Mouse (Mus musculus) myocyte (in vitro differentiated cells): ENCODE results near the gene Srgap2. TPM values are rescaled to one million over a fixed set of nuclear protein-coding genes. Genes with fewer than 3 reads are reported as not detected.
A peak's percentile ranks its signal among the peaks of the same experiment; 100 is the strongest.

Source experiments
- H3K27me3 ChIP-seq: one replicate; pipeline ENCODE4 v1.6.1; 2011; ENCODE audit not compliant: control insufficient read depth, insufficient read depth, insufficient read length
- H3K36me3 ChIP-seq: one replicate; pipeline ENCODE4 v1.6.1; 2011; ENCODE audit not compliant: control insufficient read depth, insufficient read depth
- H3K4me2 ChIP-seq: one replicate; pipeline ENCODE4 v1.6.1; 2011; ENCODE audit warnings: low read depth, control low read depth
- H3K4me3 ChIP-seq: one replicate; pipeline ENCODE4 v1.5.1; 2011; ENCODE audit warnings: mild to moderate bottlenecking, control low read depth, moderate library complexity
- H3K79me2 ChIP-seq: one replicate; pipeline ENCODE4 v1.6.1; 2011; ENCODE audit not compliant: control insufficient read depth, insufficient read depth
- H3ac ChIP-seq: one replicate; pipeline ENCODE4 v1.6.1; 2011; ENCODE audit not compliant: control insufficient read depth, insufficient read length
- CEBPB ChIP-seq: IDR thresholded peaks from 2 replicates; pipeline ENCODE4 v1.6.1; 2011; ENCODE audit warnings: mild to moderate bottlenecking, moderate library complexity; ENCODE audit not compliant: poor library complexity, insufficient read depth, severe bottlenecking
- E2F4 ChIP-seq: IDR thresholded peaks from one replicate; pipeline ENCODE4 v1.6.1; 2011; ENCODE audit warnings: mild to moderate bottlenecking, control low read depth, moderate library complexity; ENCODE audit not compliant: insufficient read depth
- MAX ChIP-seq: IDR thresholded peaks from one replicate; pipeline ENCODE4 v1.6.1; 2011; ENCODE audit warnings: low read depth, mild to moderate bottlenecking, control low read depth
- MYOD1 ChIP-seq, 3 experiments: IDR thresholded peaks; one replicate each; pipeline ENCODE4 v1.6.1; 2011; ENCODE audit warnings: control low read depth in 2 of 3, low read depth in 2 of 3, mild to moderate bottlenecking in 2 of 3, moderate library complexity in 1 of 3; ENCODE audit not compliant: insufficient read length in 2 of 3, control insufficient read depth in 1 of 3
- MYOG ChIP-seq, 3 experiments: IDR thresholded peaks; one replicate each; pipeline ENCODE4 v1.6.1; 2011; ENCODE audit warnings: control low read depth in 2 of 3, low read depth in 2 of 3, mild to moderate bottlenecking in 2 of 3; ENCODE audit not compliant: insufficient read length in 2 of 3, control insufficient read depth in 1 of 3, insufficient read depth in 1 of 3
- POLR2A ChIP-seq: IDR thresholded peaks from one replicate; pipeline ENCODE4 v1.6.1; 2011; ENCODE audit warnings: low read depth, mild to moderate bottlenecking, control low read depth, moderate library complexity; ENCODE audit not compliant: insufficient read length
- POLR2AphosphoS2 ChIP-seq: IDR thresholded peaks from one replicate; pipeline ENCODE4 v1.6.1; 2011; ENCODE audit warnings: low read depth, control low read depth; ENCODE audit not compliant: insufficient read length
- REST ChIP-seq: IDR thresholded peaks from one replicate; pipeline ENCODE4 v1.6.1; 2011; ENCODE audit warnings: mild to moderate bottlenecking, control low read depth, moderate library complexity; ENCODE audit not compliant: insufficient read depth, insufficient read length
- SRF ChIP-seq: IDR thresholded peaks from one replicate; pipeline ENCODE4 v1.6.1; 2011; ENCODE audit warnings: low read depth; ENCODE audit not compliant: control insufficient read depth, insufficient read length
- TCF12 ChIP-seq: IDR thresholded peaks from one replicate; pipeline ENCODE4 v1.6.1; 2011; ENCODE audit warnings: mild to moderate bottlenecking, control low read depth; ENCODE audit not compliant: poor library complexity, insufficient read depth, severe bottlenecking
- TCF3 ChIP-seq: IDR thresholded peaks from one replicate; pipeline ENCODE4 v1.6.1; 2011; ENCODE audit warnings: low read depth, control low read depth; ENCODE audit not compliant: insufficient read length
- USF1 ChIP-seq: IDR thresholded peaks from one replicate; pipeline ENCODE4 v1.6.1; 2011; ENCODE audit warnings: low read depth, mild to moderate bottlenecking, control low read depth, moderate library complexity
- polyA plus RNA-seq: library from polyadenylated mRNA; unstranded; fragments of >200 nt; fragmentation: generic; extraction: Trizol; gene quantifications from one replicate; pipeline ENCODE4 v1.2.1, GENCODE M21; 2012; ENCODE audit warnings: missing spikeins

Gene Srgap2
- polyA plus RNA-seq, 1 experiment = 19.1 TPM

GRCm38 (mm10) chr1:131560500-131560899 lies 33.3 kb upstream of the Srgap2 start:
- H3K79me2 ChIP-seq = no peaks in the 10 kb centered on the region
- H3K36me3 ChIP-seq = no peaks in the 10 kb centered on the region
- H3K27me3 ChIP-seq = no peaks in the 10 kb centered on the region
- no peak overlapping the region for H3ac ChIP-seq
- H3K4me2 ChIP-seq = no peak overlapping the region
- TF ChIP-seq MAX = no peak
- TF ChIP-seq TCF3 = no peak
- no peak for TF ChIP-seq MYOD1 (IDR thresholded peaks at IDR 0.05; ENCODE audit: control insufficient read depth in 1 of 3, insufficient read length in 2 of 3, low read depth in 2 of 3)
- no peak for TF ChIP-seq SRF
- no peak for TF ChIP-seq REST
- no peak for TF ChIP-seq POLR2A
- TF ChIP-seq E2F4 = no peak
- TF ChIP-seq MYOG (IDR thresholded peaks at IDR 0.05; ENCODE audit: control insufficient read depth in 1 of 3, insufficient read depth in 1 of 3, insufficient read length in 2 of 3, low read depth in 2 of 3) = no peak
- no peak for TF ChIP-seq TCF12
- no peak for TF ChIP-seq CEBPB
- no peak for TF ChIP-seq POLR2AphosphoS2
- TF ChIP-seq USF1 = no peak
- H3K4me3 ChIP-seq = no peak overlapping the region

GRCm38 (mm10) chr1:131555042-131555812 lies 28.1 kb upstream of the Srgap2 start:
- no peaks in the 10 kb centered on the region for H3K27me3 ChIP-seq
- no peaks in the 10 kb centered on the region for H3K79me2 ChIP-seq
- H3K4me3 ChIP-seq = no peak overlapping the region
- no peak overlapping the region for H3ac ChIP-seq
- no peaks in the 10 kb centered on the region for H3K36me3 ChIP-seq
- H3K4me2 ChIP-seq = peak overlapping the region; percentile 67
- TF ChIP-seq SRF (no peak), POLR2AphosphoS2 (no peak), REST (no peak), MYOD1 (IDR thresholded peaks at IDR 0.05; ENCODE audit: control insufficient read depth in 1 of 3, insufficient read length in 2 of 3, low read depth in 2 of 3) (no peak), POLR2A (no peak), CEBPB (no peak), TCF3 (no peak), TCF12 (no peak), MAX (no peak), USF1 (no peak), E2F4 (no peak), MYOG (IDR thresholded peaks at IDR 0.05; ENCODE audit: control insufficient read depth in 1 of 3, insufficient read depth in 1 of 3, insufficient read length in 2 of 3, low read depth in 2 of 3) (no peak)

- Histone ChIP-seq H3K27me3 (no peaks in the 10 kb centered on the region), H3ac (no peak overlapping the region), H3K4me2 (no peak overlapping the region), H3K4me3 (no peak overlapping the region), H3K36me3 (no peaks in the 10 kb centered on the region), H3K79me2 (no peaks in the 10 kb centered on the region)
- TF ChIP-seq USF1 (no peak), MAX (no peak), POLR2AphosphoS2 (no peak), MYOD1 (IDR thresholded peaks at IDR 0.05; ENCODE audit: control insufficient read depth in 1 of 3, insufficient read length in 2 of 3, low read depth in 2 of 3) (no peak), REST (no peak), MYOG (IDR thresholded peaks at IDR 0.05; ENCODE audit: control insufficient read depth in 1 of 3, insufficient read depth in 1 of 3, insufficient read length in 2 of 3, low read depth in 2 of 3) (no peak), POLR2A (no peak), CEBPB (no peak), TCF12 (no peak), TCF3 (no peak), SRF (no peak), E2F4 (no peak)
These were observed 26.3 kb upstream of the Srgap2 start for GRCm38 (mm10) chr1:131553428-131553827.

- no peak for TF ChIP-seq TCF12
- no peak for TF ChIP-seq POLR2A
- Histone ChIP-seq H3K4me2 (peak overlapping the region; percentile 52), H3K27me3 (no peaks in the 10 kb centered on the region), H3K4me3 (no peak overlapping the region), H3K79me2 (no peaks in the 10 kb centered on the region), H3ac (no peak overlapping the region), H3K36me3 (no peaks in the 10 kb centered on the region)
These were observed 24.8 kb upstream of the Srgap2 start for GRCm38 (mm10) chr1:131551956-131552355.
